Mouse (Mus musculus): Measurements from ENCODE around the gene Cgn.
"Not testable (repeated sequence)": the region's sequence is repeated elsewhere in the genome, so short reads cannot be mapped to it uniquely, and the experiment has no call there.

Cgn gene

DNA sequence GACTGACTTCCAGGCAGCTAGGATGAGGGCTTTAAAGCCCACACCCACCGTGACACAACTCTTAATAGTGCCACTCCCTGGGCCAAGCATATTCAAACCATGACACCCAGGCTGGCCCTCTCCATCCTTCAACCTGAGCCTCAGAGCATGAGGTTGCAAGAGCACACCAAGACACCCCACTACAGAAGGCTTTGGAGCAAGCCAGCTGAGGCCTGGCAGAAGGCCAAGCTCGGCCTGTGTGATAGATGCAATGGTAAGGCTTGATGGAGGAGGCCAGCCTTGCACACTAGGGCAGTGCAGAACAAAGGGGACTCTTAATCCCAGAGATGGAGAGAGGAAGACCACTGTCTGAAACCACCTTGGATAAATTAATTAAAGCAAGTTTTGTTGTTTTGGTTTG, 3.2 kb upstream of the Cgn start:
- in situ Hi-C loops (cut with MboI): no loop called here

DNA sequence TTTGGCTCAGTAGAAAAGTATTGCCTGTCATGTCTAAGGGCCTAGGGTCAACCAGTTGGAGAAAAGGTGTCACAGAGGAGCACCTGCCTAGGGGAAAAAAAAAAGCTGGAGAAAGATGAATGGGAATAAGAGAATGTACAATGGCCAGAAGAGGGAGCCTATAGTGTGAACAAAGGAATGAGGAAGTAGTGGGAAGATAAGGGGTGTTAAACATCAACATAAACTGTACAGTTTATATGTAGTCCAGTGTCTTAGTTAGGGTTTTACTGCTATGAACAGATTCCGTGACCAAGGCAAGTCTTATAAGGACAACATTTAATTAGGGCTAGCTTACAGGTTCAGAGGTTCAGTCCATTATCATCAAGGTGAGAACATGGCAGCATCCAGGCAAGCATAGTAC, 2.8 kb upstream of the Cgn start:
- in situ Hi-C loops (cut with MboI): no loop called here

DNA sequence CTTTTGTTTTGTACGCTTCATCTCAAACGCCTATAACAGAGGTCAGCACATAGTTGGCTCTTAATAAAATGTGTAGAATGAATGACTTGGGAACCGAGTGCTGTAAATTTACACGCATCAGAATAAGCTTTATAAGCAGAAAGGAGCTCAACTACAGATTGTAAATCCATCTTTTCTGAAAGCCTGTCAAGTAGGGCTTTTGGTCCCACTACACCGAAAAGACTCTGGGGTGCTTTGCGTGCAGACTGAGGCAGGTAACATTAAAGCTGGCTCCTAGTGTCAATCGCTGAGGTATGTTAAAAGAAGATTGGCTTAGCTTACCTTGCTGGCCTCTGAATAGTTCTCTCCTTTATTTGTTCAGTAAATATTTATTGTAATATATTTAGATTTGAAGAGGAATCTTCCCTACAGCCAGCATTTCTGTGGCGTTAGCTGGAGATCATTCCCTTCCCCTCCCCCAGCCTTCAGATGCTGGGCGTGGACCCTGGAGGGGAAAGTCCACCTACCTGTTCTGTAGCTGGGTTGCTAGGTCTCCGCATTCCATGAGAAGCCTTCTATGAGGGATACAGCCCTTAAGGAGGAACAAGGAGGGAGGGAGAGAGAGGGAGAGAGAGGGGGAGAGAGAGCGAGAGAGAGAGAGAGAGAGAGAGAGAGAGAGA, 959 bp upstream of the Cgn start:
- in situ Hi-C loops (cut with MboI): no loop called here

DNA sequence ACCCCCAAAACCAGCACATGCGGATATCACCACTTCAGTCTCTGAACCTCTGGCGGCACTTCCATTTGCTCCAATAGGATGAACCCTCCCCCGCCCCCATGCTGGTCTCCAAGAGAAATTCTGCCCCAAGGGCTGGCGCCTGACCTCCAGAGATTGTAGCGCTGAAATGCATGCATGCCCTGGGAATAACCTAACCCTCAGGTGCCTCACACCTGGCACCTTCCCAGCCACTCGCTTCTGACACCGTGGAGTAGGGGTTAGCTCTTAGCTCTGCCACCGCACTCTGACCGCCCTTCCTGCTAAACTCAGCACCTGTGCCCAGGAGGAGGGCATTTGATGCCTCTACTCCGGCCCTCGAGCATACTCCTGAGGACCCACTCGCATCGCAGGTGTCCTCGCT, 334 bp downstream of the Cgn start:
- in situ Hi-C loops (cut with MboI): no loop called here

DNA sequence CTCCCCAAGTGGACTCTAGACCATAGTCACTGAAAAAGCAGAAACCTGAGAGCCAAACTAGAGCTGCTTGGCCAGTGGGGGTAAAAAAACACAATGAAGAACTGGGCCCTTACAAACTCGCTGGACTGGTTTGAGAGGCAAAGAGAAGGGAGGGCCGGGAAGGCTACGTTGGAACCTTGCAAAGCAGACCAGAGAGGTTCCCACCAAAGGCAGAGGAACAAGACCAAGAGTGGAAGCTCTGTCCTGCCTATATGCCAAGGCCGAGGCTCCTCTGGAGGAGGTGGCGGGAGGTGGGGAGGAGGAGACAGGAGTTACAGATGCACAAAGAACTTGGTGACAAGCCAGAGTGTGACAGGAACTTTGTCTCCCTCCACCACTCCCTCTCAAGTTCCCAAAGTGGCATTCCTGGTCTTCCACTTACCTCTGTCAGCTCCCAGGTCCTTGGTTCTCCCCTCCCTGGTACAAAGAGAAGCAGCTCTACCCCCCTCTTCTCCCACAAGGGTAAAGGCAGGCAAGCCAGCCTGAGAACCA, 2.1 kb downstream of the Cgn start:
- in situ Hi-C loops (cut with MboI): no loop called here

DNA sequence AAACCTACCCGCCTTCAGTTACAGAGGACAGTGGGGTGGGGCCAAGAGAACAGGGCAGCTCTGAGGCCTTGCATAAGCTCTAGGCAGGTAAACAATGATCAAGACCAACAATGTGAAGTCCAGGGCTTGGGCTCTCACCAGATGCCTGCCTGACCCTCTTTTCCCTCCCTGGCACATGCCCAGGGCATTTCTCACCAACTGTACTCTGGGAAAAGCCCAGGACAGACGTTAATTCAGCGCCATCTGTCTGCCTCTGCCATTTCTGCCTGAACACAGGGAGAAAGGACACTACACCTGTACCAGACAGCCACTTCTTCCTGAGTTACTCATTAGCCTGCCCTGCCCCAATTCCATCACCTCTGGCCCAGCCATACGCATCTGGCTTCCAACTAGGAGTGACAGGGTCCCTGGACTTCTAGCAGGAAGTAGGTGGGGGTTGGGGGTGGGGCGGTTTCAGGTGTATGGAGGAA, 2.8 kb downstream of the Cgn start:
- in situ Hi-C loops (cut with MboI): no loop called here

DNA sequence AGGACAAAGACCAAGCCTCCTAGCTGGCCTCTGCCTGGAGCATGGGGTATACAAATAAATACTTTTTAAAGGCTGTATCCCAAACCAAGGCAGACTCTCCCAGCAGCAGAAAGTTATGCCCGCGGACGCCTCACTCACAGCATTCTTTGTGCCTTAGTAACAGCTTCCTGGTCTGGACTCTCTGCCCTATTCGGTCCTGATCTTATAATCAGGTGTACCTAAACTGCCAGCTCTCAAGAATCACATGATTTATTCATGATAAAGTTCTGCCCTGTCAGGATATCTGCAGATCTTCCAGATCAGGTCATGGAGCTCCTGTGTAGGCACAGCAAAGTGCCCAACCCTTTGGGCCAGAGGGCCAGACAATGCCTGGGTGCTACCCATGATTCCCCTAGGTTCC, 3.4 kb downstream of the Cgn start:
- in situ Hi-C loops (cut with MboI): no loop called here

DNA sequence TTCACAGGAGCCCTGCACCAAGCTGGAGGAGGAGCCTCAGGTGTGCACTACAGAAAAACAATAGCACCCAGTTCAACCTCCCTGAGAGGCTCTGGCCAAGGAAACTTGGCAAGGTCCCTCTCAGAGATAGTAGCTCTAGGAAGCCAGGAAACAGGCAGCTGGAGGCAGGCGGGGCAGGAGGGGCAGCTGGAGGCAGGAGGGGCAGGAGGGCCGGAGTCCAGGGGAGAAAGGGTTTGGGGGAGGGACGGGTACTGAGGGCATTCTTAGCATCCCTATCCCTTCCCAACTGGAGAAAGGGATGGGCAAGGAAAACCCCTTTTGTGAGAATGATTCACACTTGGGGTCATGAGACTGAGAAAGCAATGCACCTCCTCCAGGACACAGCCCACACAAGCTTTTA, 4.9 kb downstream of the Cgn start:
- in situ Hi-C loops (cut with MboI): no loop called here

DNA sequence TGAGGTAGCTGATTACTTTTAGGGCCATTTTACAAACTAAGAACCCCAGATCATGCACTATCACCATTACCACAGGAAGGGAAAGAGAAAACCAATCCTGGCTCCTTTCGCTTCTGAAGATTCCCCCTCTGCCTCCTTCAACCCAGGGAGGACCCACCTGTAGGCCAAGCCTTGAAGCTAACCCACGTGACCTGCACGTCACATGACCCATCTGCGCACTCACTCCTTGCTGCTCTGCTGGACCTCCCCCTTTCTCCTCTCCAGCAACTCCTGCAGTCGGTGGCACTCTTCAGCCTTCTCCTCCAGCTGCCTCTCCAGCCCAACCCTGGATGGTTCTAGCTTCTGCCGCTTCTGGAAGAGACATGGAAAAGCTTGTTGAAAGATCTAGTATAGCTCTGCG, 10.4 kb downstream of the Cgn start:
- in situ Hi-C loops (cut with MboI): no loop called here

DNA sequence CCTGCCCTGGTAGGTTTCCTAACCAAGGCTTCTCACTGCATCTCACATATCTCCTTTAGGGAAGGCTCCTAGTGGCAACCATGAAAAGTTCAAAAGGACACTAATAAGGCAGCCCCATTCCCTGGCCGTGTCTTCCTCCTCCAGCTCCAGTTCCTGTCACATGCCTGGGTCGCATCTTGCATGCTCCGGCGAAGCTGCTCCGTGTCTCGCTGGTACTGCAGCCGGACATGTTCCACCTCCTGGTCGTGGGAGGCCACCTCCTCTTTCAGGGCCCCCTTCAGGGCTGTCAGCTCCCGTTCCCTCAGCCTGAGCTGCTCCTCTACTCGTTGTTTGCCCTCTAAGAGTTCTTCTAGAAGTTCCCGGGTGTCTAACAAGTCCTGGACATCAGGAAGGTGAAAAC, 12.3 kb downstream of the Cgn start:
- in situ Hi-C loops (cut with MboI): no loop called here

DNA sequence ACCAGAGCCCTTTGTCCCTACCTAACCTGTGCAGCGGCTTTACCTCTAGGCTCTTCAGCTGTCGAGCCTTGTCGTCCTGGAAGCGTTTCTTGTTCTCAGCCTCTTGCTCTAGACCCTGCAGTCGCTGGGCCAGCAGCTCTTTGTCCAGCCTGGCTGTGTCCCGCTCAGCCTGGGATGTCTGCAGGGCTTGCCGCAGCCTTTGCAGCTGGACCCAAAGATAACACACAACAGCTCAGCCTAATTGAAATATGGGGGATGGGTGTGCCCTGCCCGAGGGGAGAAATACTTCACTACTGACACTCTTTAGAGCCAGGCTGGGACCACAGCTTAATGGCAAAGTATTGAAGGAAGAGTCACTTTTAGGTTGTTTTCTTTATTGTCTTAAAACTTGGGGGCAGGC, 20.8 kb downstream of the Cgn start:
- in situ Hi-C loops (cut with MboI): not testable (repeated sequence)

DNA sequence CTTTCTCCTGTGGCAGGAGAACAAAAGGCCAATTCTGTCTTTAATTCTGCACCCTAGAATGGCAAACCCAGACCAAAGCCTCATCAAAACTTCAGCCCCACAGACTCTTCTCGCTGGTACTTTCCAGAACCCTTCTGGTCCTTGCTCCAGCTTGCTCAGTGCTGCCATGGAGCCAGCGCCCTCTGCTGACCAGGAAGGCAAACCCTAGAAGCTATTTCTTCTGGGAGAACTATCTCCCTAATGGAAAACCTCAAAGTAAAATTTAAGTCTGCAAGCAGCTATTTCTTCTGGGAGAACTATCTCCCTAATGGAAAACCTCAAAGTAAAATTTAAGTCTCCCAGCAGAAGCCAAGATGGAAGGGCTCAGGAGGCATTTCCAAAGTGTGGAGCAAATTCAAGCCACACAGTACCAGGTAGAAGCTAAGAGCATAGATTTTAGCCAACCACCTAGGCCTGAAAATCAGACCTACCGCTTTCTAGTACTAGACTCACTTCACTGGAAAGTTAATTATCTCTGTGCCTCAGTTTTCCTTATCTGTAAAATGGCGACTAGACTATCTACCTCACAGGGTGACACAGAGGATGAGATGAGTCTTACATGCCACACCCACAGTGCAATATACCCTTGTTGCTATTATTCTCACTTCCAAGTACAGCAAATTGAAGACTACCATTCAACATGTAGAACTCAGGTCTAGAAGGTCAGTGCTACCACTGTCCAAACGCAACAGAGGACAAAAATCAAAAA, 21.6 kb downstream of the Cgn start:
- in situ Hi-C loops (cut with MboI): not testable (repeated sequence)

DNA sequence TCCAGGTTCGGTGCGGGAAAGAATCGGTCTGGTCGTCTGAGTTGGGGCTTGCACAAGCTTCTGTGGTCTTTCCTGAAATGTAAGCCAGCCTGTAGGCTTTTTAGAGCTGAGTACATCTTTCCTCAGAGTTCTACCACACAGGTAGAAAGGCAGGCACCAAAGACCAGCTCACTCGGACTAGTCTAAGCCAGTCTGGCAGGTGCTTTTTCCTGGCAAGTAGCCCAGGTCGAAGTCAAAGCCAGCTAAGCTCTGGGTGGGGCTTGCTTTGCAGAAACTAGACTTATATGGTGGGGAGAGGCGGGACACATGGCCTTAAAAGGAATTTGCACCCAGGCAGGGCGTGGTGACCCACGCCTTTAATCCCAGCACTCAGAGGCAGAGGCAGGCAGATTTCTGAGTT, 27.9 kb downstream of the Cgn start:
- in situ Hi-C loops (cut with MboI): not testable (repeated sequence)

DNA sequence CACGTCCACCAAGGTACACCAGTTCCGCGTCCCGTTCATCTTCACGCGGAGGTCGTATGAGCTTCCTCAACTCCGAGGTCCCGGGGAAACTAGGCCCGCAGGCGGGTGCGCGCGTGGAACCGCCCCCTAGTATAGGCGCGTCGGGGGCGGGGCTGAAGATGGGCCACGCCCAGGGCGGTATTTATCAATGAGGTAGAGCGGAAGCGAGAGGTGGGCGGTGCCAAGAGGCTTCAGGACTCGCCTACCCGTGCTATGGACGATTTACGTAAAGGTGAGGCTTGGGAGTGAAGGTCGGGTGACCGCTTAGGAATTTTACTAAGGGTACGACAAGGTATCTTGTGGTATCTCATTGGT, 28.3 kb downstream of the Cgn start:
- in situ Hi-C loops (cut with MboI): not testable (repeated sequence)

DNA sequence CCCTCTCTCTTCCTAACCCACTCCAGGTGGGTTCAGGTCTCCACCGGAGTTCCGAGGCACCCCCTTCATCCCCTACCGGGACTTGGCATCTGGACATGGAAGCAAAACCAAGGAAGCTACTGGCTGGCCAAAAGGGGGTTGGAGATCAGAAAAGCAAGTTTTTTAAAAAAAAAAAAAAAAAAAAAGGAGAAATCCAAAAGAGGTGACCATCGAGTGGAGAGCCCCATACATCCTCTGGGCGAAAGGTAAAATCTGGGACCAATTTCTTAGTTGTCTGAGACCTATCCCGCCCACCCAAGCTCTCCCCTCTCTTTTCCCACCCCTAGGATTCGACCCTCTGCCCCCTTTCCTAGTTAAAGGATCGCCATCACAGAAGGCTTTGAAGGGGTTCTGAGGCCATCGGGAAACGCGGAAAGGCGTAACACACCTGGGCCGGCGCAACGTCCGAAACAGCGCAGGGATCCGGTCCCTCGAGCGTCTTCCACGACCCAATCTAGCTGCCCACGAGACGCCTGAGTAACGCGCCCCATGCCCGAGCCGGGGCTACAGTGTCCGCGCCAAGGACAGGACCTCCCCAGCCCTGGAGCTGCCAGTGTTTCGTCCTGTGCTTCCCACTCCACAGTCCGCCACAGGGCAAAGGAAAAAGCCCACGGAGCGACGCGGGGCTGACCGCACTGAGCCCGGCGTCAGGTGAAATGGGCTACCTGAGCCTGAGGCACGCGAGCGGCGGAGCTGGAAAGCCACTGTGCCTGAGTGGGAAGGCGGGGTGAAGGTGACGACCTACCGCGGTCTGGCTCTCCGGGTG, 28.8 kb downstream of the Cgn start:
- in situ Hi-C loops (cut with MboI): not testable (repeated sequence)

DNA sequence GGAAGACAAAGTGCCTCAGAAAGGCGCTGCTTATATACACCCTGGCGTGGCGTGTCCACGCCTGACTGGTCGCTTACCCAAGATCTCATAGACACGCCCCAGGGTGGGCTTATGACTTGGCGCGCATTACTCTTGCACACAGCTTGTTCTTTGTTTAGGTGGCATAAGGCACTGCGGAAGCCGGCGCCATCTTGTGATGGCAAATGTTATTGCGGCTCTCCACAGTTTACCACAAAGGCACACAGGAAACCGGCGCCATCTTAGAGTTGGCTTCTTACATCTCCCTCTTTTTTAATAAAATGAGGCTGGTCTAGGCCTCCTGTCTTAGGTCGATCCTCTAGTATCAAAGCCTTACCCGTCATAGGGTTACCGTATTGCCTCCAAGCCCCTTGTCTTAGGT, 40.6 kb downstream of the Cgn start:
- in situ Hi-C loops (cut with MboI): no loop called here

DNA sequence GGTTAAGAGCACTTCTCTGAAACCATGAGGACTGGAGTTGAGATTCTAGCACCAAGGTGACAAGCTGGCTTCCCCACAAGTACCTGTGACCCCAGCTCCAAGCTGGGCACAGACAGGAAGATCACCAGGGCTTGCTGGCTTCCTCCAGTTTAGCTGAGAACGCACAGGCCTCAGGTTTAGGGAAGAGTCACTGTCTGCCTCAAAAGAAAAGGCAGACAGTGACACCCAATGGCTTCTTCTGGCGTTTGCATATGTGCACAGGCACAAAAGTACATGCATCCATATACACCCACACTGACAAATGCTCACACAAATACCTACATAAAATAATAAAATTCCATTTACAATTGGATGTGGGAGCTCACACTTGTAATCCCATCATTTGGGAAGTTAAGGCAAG, 62.7 kb downstream of the Cgn start:
- in situ Hi-C loops (cut with MboI): not testable (repeated sequence)

DNA sequence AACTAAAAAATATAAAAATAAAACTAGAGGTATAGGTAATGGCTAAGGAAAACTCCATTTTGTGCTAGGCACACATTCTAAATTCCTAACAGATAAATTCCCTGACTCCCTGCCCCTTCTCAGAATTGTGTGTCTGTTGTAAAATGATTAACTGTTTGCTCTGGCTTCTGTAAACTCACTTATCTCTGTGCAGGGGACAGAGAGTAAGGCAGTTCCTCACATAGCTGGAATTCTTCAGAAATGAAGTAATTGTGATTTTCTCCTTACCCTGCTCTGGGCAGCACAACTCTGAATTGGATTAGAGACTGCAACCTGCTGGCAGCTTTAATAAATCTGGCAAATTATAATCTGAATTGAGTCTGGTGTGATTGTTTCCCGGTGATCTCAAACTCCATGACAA, 68.0 kb downstream of the Cgn start:
- in situ Hi-C loops (cut with MboI): not testable (repeated sequence)

DNA sequence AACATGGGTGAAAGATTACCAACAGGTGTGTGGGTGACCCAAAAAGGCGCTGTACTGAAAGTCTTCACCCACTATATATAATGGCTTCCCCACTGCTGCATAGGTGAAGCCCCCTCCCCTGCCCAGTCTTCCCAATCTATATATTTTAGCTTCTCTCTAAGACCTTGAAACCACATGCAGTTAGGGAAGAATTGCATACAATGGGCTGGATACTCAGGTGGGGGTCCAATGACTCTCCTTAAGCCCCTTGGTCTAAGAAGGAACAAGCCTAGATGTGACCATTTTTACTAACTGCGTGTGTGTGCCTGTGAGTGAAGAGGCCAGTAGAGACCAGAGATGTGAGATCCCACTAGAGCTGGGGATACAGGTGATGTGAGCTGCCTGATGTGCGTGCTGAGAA, 72.9 kb downstream of the Cgn start:
- in situ Hi-C loops (cut with MboI): not testable (repeated sequence)

DNA sequence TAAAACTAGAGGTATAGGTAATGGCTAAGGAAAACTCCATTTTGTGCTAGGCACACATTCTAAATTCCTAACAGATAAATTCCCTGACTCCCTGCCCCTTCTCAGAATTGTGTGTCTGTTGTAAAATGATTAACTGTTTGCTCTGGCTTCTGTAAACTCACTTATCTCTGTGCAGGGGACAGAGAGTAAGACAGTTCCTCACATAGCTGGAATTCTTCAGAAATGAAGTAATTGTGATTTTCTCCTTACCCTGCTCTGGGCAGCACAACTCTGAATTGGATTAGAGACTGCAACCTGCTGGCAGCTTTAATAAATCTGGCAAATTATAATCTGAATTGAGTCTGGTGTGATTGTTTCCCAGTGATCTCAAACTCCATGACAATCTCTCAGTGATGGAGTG, 75.7 kb downstream of the Cgn start:
- in situ Hi-C loops (cut with MboI): not testable (repeated sequence)

All from mature B cell (primary cell).